ENCODE assay signal across 20 mouse cellular contexts in the genomic region with DNA sequence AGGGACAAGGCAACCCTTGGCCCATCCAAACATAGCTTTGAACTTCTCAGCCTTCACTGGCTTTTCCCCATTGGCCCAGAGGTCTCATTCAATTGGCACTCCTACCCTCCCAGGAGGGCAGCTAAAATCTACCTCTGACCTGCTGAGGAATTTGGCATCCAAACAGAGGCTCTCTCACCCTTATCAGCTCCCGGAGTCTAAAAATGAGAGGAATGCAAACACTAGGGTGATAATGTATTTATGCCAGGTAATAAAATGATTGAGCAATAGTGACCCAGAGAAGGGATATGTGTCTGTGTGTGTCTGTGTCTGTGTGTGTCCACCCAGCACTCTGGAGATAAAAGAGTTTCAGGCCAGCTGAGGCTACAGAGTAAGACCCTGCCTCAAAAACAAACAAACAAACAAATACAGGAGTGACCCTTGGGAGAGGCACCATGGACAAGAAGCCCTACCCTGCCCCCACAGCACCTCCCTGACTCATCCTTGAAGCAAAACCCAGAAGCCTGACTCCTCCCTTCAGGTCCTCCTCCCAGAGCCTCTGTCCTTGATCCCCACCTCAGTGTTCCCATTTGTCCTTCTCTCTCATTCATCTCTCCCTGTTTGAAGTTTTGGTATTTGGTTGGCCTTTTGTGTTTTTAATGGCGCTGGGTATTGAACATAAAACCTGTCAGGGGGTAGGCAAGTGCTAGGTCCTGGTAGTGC. TPM values are rescaled to one million over a fixed set of nuclear protein-coding genes. Genes with fewer than 3 reads are reported as not detected.
DNase-seq lines count a peak whose midpoint lies in the region; ATAC-seq and TF ChIP-seq lines count a peak whose summit lies in the region.
"Had no signal": no experiment of that assay in that cellular context is flagged by ENCODE, and none has a peak within 500 bp of the region (broad histone marks: within the 10 kb centered on the region; RNA-seq: fewer than 3 reads in every experiment).

No protein-coding gene starts in this region.

- no peak for ATAC-seq in lung, embryonic 14.5 days (ENCODE audit: insufficient read depth)
- ATAC-seq: midbrain, embryonic 13.5 days had no signal

- peak; percentile 78 for DNase-seq in kidney, adult 2 months
- DNase-seq in kidney, postnatal 25 days: no peak
- DNase-seq in 3T3-L1 (ENCODE audit: low read depth, low spot score): peak; percentile 49
- peak; percentile 37 for DNase-seq in R1 (ENCODE audit: low read depth, low spot score)
- DNase-seq in lung, embryonic 14.5 days: peak; percentile 40
- DNase-seq in embryo, embryonic 10.5 days (ENCODE audit: low spot score): no peak
- no peak for DNase-seq in embryonic facial prominence, embryonic 10.5 days (ENCODE audit: low spot score)
- DNase-seq in layer of hippocampus, postnatal 25 days (ENCODE audit: extremely low spot score in 1 of 2, low spot score in 1 of 2): no peak
- DNase-seq: cerebellum, adult 9-11 months; embryo, embryonic 11 days; gastrocnemius, postnatal 14 days; heart, postnatal 10 days; right cerebral cortex, postnatal 4 days; thymus, postnatal 36 days had no signal

- peak overlapping the region; percentile 43; the same call in 1 of the 2 replicates for H3K27ac ChIP-seq in kidney, adult 2 months (ENCODE audit: insufficient read depth, low read depth, low read length)
- no peak overlapping the region for H3K27ac ChIP-seq in lung, embryonic 14.5 days (ENCODE audit: low read depth)
- no peak overlapping the region for H3K27ac ChIP-seq in embryonic facial prominence, embryonic 10.5 days (replicated peaks)
- H3K27ac ChIP-seq: heart, embryonic 10.5 days; hindbrain, embryonic 14.5 days; kidney, postnatal 0 days; midbrain, embryonic 13.5 days had no signal

- no peaks in the 10 kb centered on the region for H3K27me3 ChIP-seq in kidney, adult 2 months (replicated peaks; ENCODE audit: control insufficient read depth, insufficient read depth, low read length)
- H3K27me3 ChIP-seq in lung, embryonic 14.5 days (ENCODE audit: insufficient read depth, low read length): no peaks in the 10 kb centered on the region
- peaks cover 31% of the 10 kb centered on the region for H3K27me3 ChIP-seq in embryonic facial prominence, embryonic 10.5 days (replicated peaks; ENCODE audit: low read depth, poor library complexity, severe bottlenecking)

- H3K36me3 ChIP-seq in kidney, adult 2 months (ENCODE audit: control insufficient read depth, insufficient read depth, low read length): no peaks in the 10 kb centered on the region
- no peaks in the 10 kb centered on the region for H3K36me3 ChIP-seq in lung, embryonic 14.5 days (ENCODE audit: insufficient read depth)
- no peaks in the 10 kb centered on the region for H3K36me3 ChIP-seq in embryonic facial prominence, embryonic 10.5 days (replicated peaks)
- H3K36me3 ChIP-seq: G1E; heart, embryonic 10.5 days; midbrain, embryonic 13.5 days had no signal

- no peak for TF ChIP-seq CTCF in kidney, adult 2 months (conservative IDR thresholded peaks at IDR 0.05; ENCODE audit: insufficient read depth, insufficient read length, low read depth, low read length)
- TF ChIP-seq CTCF in lung, embryonic 14.5 days (IDR thresholded peaks at IDR 0.05; ENCODE audit: low read depth): no peak

- peaks cover 33% of the 10 kb centered on the region for H3K4me1 ChIP-seq in kidney, adult 2 months (ENCODE audit: control insufficient read depth, insufficient read depth, low read length)
- peaks cover 11% of the 10 kb centered on the region for H3K4me1 ChIP-seq in lung, embryonic 14.5 days (ENCODE audit: insufficient read depth)
- H3K4me1 ChIP-seq in embryonic facial prominence, embryonic 10.5 days: peaks cover 32% of the 10 kb centered on the region

- H3K4me2 ChIP-seq in lung, embryonic 14.5 days: no peak overlapping the region
- H3K4me2 ChIP-seq: hindbrain, embryonic 14.5 days; liver, embryonic 11.5 days; midbrain, embryonic 13.5 days had no signal

- no peak overlapping the region for H3K9ac ChIP-seq in lung, embryonic 14.5 days
- H3K9ac ChIP-seq: hindbrain, embryonic 14.5 days; midbrain, embryonic 13.5 days had no signal

- no peak overlapping the region for H3K4me3 ChIP-seq in kidney, adult 2 months (ENCODE audit: insufficient read depth, low read depth, low read length)
- H3K4me3 ChIP-seq in lung, embryonic 14.5 days (ENCODE audit: low read depth, low read length): no peak overlapping the region
- no peak overlapping the region for H3K4me3 ChIP-seq in embryonic facial prominence, embryonic 10.5 days
- H3K4me3 ChIP-seq: heart, embryonic 10.5 days; midbrain, embryonic 13.5 days had no signal

- no peak for TF ChIP-seq POLR2A in kidney, adult 2 months (IDR thresholded peaks at IDR 0.05; ENCODE audit: low read depth, low read length)

- 53% methylated on average over 2 of the region's 2 CpGs for WGBS in kidney, adult 2 months
- 48% methylated on average over 2 of the region's 2 CpGs for WGBS in lung, embryonic 14.5 days
- 83% methylated on average over 2 of the region's 2 CpGs for WGBS in embryonic facial prominence, embryonic 10.5 days

- H3K9me3 ChIP-seq in lung, embryonic 14.5 days (ENCODE audit: low read depth, low read length): no peaks in the 10 kb centered on the region
- H3K9me3 ChIP-seq in embryonic facial prominence, embryonic 10.5 days: no peaks in the 10 kb centered on the region
- H3K9me3 ChIP-seq: G1E; heart, embryonic 10.5 days; midbrain, embryonic 13.5 days had no signal

RNA-seq across cellular contexts. Expression of a gene that starts 56.4 kb away (rescaled TPM):
- polyA plus RNA-seq in kidney, adult 2 months (2012; rRNA removed): 92.3 and 100 TPM in 2 replicates
- 17.3 and 20.7 TPM in 2 replicates for polyA plus RNA-seq in lung, embryonic 14.5 days (2014; fragmentation: Nextera tagmentation; extraction: Ambion mirVana)
- polyA plus RNA-seq in embryonic facial prominence, embryonic 10.5 days (2016; fragmentation: Nextera tagmentation; extraction: Ambion mirVana): 8.4 and 8.7 TPM in 2 replicates
- total RNA-seq in layer of hippocampus, postnatal 25 days (2021): 10 to 100 TPM; 54.2 to 63.7 TPM
- polyA plus RNA-seq: G1E had no signal

Comparison
In these comparisons a context has a peak if more than half of its experiments do, and no peak if none do; other contexts are left out.
1. DNase-seq: peak in kidney, adult 2 months (single experiment), 3T3-L1 (single experiment), R1 (single experiment) and lung, embryonic 14.5 days (single experiment); none in kidney, postnatal 25 days (0 of 2), embryo, embryonic 10.5 days (single experiment), embryonic facial prominence, embryonic 10.5 days (single experiment) and layer of hippocampus, postnatal 25 days (0 of 2).